Mouse (Mus musculus) G1E (cell line): Measurements from ENCODE around the gene Sipa1l3. TPM values are rescaled to one million over a fixed set of nuclear protein-coding genes. Genes with fewer than 3 reads are reported as not detected.

Experiments
- ATAC-seq: 2 replicates; pipeline ENCODE4 v1.8.0; 2016; ENCODE audit warnings: mild to moderate bottlenecking; ENCODE audit not compliant: insufficient number of reproducible peaks, poor library complexity, low FRiP score, severe bottlenecking; ENCODE audit errors: extremely low read depth
- DNase-seq: peaks from one replicate; pipeline ENCODE4 v3.0.0; 2012; ENCODE audit warnings: low spot score
- H3K27me3 ChIP-seq: 2 replicates; pipeline ENCODE4 v1.6.1; 2012; ENCODE audit warnings: mild to moderate bottlenecking, low read length, inconsistent platforms; ENCODE audit not compliant: insufficient read depth
- H3K36me3 ChIP-seq: replicated peaks from 2 replicates; pipeline ENCODE3; 2012; ENCODE audit warnings: mild to moderate bottlenecking, inconsistent platforms
- H3K4me1 ChIP-seq: 2 replicates; pipeline ENCODE4 v1.6.1; 2012; ENCODE audit warnings: low read depth, low read length, inconsistent platforms, mixed read lengths; ENCODE audit not compliant: insufficient read depth
- H3K4me3 ChIP-seq: 2 replicates; pipeline ENCODE4 v1.5.1; 2012; ENCODE audit warnings: low read depth, mild to moderate bottlenecking, inconsistent platforms, low read length, moderate library complexity, mixed read lengths
- H3K9me3 ChIP-seq: replicated peaks from 2 replicates; pipeline ENCODE4 v1.6.1; 2012; ENCODE audit warnings: inconsistent platforms
- CTCF ChIP-seq: IDR thresholded peaks from 2 replicates; pipeline ENCODE4 v1.5.1; 2012; ENCODE audit warnings: low read depth, low read length, inconsistent platforms, mixed read lengths
- GATA1 ChIP-seq: IDR thresholded peaks from 2 replicates; pipeline ENCODE4 v1.6.1; 2012; ENCODE audit warnings: borderline replicate concordance, low read length, inconsistent platforms, mixed read lengths
- GATA2 ChIP-seq: IDR thresholded peaks from 2 replicates; pipeline ENCODE4 v1.6.1; 2012; ENCODE audit warnings: low read depth, low read length, inconsistent platforms, borderline replicate concordance
- POLR2AphosphoS5 ChIP-seq: IDR thresholded peaks from 2 replicates; pipeline ENCODE4 v1.6.1; 2012; ENCODE audit warnings: low read depth, low read length, inconsistent platforms; ENCODE audit not compliant: insufficient replicate concordance
- TAL1 ChIP-seq: conservative IDR thresholded peaks from 2 replicates; pipeline ENCODE4 v1.6.1; 2012; ENCODE audit warnings: low read depth, low read length, inconsistent platforms, mixed read lengths
- polyA plus RNA-seq: library from polyadenylated mRNA; stranded (reverse); fragments of >175 nt; gene quantifications from 2 replicates; pipeline ENCODE4 v1.2.3, GENCODE M21; 2012
- total RNA-seq, 2 experiments: library from RNA; stranded (forward) in 1 of 2; stranded (reverse) in 1 of 2; fragments of 200-1000 nt in 1 of 2; fragments of >200 nt in 1 of 2; fragmentation: Nextera tagmentation in 1 of 2; gene quantifications; 2 replicates each; pipeline ENCODE4 v1.2.3; 2014 to 2017

Sipa1l3 gene
- total and polyA plus RNA-seq, 3 experiments = 5.8 to 107 (median 49.6) TPM

DNA sequence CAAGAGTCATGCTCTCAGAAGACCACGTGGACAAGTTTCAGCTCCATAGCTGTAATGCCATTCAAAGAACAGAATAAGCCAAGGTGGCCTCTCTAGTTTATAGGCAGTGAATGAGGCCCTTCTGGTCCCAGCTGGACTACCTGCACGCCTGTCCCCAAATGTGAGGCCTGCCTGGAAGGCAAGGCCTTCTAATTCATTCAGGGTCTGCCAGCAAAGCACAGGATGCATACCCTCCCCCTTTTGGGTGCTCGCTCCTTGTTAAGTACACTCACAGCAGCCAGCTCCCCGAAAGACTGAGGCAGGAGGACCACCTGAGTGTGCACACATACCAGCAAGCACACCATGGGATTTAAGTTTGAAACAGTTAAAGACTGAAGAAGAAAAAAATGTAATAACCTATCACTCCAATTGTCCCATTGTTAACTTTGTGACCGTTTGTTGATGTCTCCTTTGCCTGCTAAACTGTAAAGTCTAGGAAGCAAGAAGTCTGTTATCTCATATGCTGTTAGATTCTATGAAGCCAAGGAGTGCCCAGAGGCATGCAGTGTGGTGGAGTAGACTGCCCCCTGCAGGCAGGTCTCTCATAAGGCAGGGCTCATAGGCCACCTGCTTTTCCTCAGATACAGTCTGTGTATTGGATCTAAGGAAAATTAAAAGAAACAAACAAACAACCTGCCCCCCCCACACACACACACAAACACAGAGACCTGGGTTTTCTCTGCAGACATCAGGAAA is 3.6 kb upstream of the Sipa1l3 start:
- TF ChIP-seq GATA2 = no peak
- TF ChIP-seq TAL1 = no peak
- TF ChIP-seq CTCF = peak; percentile 86
- TF ChIP-seq POLR2AphosphoS5 = no peak
- Histone ChIP-seq H3K36me3 (no peaks in the 10 kb centered on the region), H3K9me3 (0 out of 2 replicates have a peak, but pooled peaks cover 3% of the 10 kb centered on the region), H3K4me3 (no peak overlapping the region), H3K27me3 (no peaks in the 10 kb centered on the region), H3K4me1 (peaks cover 28% of the 10 kb centered on the region)
- ATAC-seq (no peak), DNase-seq (peak; percentile 68)

DNA sequence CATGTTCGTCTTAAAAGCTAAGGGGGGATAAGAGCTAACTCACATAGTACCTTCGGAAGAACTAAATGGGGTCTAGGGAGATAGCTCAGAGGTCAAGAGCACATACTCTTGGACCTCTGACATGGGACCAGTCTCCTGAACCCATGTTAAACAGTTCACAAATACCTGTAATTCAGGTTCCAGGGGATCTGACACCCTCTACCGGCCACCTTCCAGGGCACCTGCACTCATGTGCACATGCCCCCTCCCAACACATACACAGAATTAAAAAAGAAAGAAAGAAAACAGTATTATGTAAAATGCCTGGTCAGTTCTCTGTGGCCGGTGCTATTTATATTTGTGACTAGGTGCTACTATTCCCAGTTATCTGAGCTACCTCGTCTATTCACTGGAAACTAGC is 2.9 kb upstream of the Sipa1l3 start:
- H3K9me3 ChIP-seq = 0 out of 2 replicates have a peak, but pooled peaks cover 3% of the 10 kb centered on the region
- peaks cover 4% of the 10 kb centered on the region for H3K36me3 ChIP-seq
- no peak for ATAC-seq
- peaks cover 34% of the 10 kb centered on the region for H3K4me1 ChIP-seq
- no peak overlapping the region for H3K4me3 ChIP-seq
- no peak for DNase-seq
- TF ChIP-seq POLR2AphosphoS5 (no peak), TAL1 (no peak), CTCF (no peak), GATA1 (no peak)
- no peaks in the 10 kb centered on the region for H3K27me3 ChIP-seq

DNA sequence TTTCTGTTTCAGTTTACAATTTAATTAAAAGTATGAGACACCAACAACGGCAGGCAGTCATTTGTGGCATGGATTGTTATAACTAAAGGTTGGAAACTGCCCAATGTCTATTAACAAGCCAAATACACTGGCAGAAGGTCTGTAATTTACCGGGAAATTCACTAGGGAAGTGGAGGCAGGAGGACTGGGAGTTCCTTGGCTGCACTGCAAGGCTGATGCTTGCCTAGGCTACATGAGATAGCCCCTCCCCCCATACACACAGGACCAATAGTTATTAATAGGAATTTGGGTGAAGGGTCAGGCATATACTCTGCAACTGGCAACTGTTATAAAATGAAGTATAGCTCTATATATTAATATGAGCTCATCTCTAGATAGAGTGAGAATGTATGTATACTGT is 2.4 kb upstream of the Sipa1l3 start:
- Histone ChIP-seq H3K36me3 (peaks cover 8% of the 10 kb centered on the region), H3K4me3 (no peak overlapping the region), H3K27me3 (no peaks in the 10 kb centered on the region), H3K9me3 (0 out of 2 replicates have a peak, but pooled peaks cover 3% of the 10 kb centered on the region), H3K4me1 (peaks cover 34% of the 10 kb centered on the region)
- no peak for TF ChIP-seq TAL1
- TF ChIP-seq CTCF = no peak
- no peak for TF ChIP-seq POLR2AphosphoS5
- no peak for TF ChIP-seq GATA1
- TF ChIP-seq GATA2 = no peak
- ATAC-seq = no peak
- no peak for DNase-seq

DNA sequence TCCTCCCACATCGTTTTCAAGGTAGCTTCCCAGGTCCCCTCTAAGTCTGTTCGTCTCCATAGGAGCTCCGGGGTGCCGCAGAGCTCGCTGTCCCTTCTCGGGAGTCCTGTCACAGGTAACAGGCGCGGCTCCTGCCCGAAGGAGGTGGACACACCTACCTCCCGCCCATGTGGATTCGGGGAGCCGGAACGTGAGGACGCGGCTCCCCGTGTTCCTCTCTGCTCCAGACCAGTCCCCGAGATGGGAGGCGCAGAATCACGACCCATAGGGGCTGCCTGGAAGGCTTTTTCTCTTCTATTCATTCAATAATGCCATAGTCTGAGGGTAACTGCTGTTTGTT is 740 bp upstream of the Sipa1l3 start:
- Histone ChIP-seq H3K4me3 (peak overlapping the region; percentile 98), H3K36me3 (peaks cover 11% of the 10 kb centered on the region), H3K27me3 (no peaks in the 10 kb centered on the region), H3K4me1 (peaks cover 44% of the 10 kb centered on the region), H3K9me3 (no peaks in the 10 kb centered on the region)
- ATAC-seq (no peak), DNase-seq (no peak)
- TF ChIP-seq GATA2 (no peak), POLR2AphosphoS5 (no peak), TAL1 (no peak), GATA1 (no peak), CTCF (no peak)

DNA sequence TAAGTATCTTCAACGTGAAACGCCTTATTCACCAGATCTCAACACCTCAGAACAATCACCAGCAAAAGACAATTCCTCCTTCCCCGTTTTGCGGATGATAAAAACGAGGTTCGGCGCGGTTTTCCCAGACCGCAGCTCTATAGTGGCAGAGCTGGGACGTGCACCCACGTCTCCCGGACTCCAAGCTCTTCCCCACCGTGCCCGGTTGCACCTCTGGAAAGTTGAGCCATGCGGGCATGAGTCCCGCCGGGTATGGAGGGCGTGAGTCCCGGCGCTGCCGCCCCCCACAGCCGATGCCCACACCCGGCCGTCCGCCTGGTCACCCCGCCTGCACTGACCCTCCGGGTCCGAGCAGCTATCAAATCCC is 404 bp downstream of the Sipa1l3 start:
- ATAC-seq (no peak), DNase-seq (peak; percentile 29)
- Histone ChIP-seq H3K36me3 (peaks cover 13% of the 10 kb centered on the region), H3K9me3 (no peaks in the 10 kb centered on the region), H3K4me1 (peaks cover 45% of the 10 kb centered on the region), H3K4me3 (peak overlapping the region; percentile 98), H3K27me3 (no peaks in the 10 kb centered on the region)
- no peak for TF ChIP-seq TAL1
- no peak for TF ChIP-seq POLR2AphosphoS5
- TF ChIP-seq GATA2 = no peak
- no peak for TF ChIP-seq GATA1
- TF ChIP-seq CTCF = no peak

DNA sequence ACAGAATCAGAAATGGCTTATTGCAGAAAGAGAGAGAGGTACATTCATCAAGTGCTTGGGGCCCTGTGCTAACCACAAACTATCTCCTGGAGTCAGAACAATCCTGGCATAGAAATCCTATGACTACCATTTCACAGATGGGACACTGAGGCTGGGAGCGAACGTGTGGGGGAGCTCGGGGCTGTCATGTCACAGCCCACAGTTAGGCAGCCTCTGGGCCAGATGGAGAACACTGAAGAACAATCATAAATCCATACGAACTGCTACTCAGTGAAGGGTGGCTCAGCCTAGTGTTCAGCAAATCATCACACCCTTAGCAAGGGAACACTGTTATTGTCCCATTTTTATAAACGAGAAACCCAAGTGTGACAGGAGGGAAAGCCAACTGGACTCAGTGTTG is 1.3 kb downstream of the Sipa1l3 start:
- Histone ChIP-seq H3K4me1 (peaks cover 53% of the 10 kb centered on the region), H3K4me3 (peak overlapping the region; percentile 44; the same call in 1 of the 2 replicates), H3K36me3 (peaks cover 18% of the 10 kb centered on the region)

DNA sequence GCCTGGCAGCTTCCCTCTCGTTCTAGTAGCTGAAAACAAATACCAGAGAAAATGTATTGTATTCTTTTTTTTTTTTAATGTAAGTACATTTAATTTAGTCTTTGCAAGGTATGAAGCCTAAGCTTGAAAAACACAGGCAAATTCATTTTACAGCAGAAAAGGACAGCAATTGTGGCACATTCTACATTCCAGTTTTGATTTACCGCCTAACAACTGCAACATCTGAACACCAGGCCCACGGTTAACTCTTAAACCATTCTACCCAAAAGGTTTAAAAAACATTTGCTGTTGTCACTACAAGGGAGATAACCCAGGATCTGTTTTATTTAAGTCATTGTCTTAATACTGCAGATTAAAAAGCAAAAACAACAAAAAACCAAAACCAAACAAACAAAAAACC is 2.8 kb downstream of the Sipa1l3 start:
- H3K4me1 ChIP-seq = peaks cover 68% of the 10 kb centered on the region
- H3K9me3 ChIP-seq = no peaks in the 10 kb centered on the region
- peaks cover 20% of the 10 kb centered on the region for H3K36me3 ChIP-seq
- no peak overlapping the region for H3K4me3 ChIP-seq
- no peak for ATAC-seq
- no peak for DNase-seq
- TF ChIP-seq GATA1 (no peak), CTCF (no peak), TAL1 (no peak), GATA2 (no peak), POLR2AphosphoS5 (no peak)
- no peaks in the 10 kb centered on the region for H3K27me3 ChIP-seq

More for the DNA sequence above, 1.3 kb downstream of the Sipa1l3 start:
- TF ChIP-seq GATA1 = no peak
- TF ChIP-seq TAL1 = no peak
- TF ChIP-seq POLR2AphosphoS5 = no peak
- no peak for TF ChIP-seq CTCF
- DNase-seq = no peak
- ATAC-seq = no peak
- Histone ChIP-seq H3K9me3 (no peaks in the 10 kb centered on the region), H3K27me3 (no peaks in the 10 kb centered on the region)
